Mouse (Mus musculus) small intestine, adult 2 months (tissue): ENCODE results near the gene Bcas3.

ENCODE experiments used
- CTCF ChIP-seq: fragments of 200-500 bp; IDR thresholded peaks from 2 replicates; pipeline ENCODE4 v1.5.1; 2012; ENCODE audit warnings: low read depth, mild to moderate bottlenecking, control low read depth, inconsistent platforms, low read length, moderate library complexity, mixed read lengths; ENCODE audit not compliant: insufficient replicate concordance, insufficient read length; ENCODE audit errors: extremely low read depth
- POLR2A ChIP-seq: fragments of 200-500 bp; IDR thresholded peaks from 2 replicates; pipeline ENCODE4 v1.6.1; 2012; ENCODE audit warnings: low read depth, mild to moderate bottlenecking, control low read depth, inconsistent platforms, low read length, moderate library complexity

- TF ChIP-seq CTCF (no peak), POLR2A (no peak)
These were observed 335.5 kb downstream of the Bcas3 start for GRCm38 (mm10) chr11:85688440-85688838.
